ENCODE assay signal across 8 mouse cellular contexts in genomic region chr2:119237871-119238220, GRCm38 (mm10). TPM values are rescaled to one million over a fixed set of nuclear protein-coding genes. Genes with fewer than 3 reads are reported as not detected.
DNase-seq lines count a peak whose midpoint lies in the region; ATAC-seq and TF ChIP-seq lines count a peak whose summit lies in the region.

No protein-coding gene starts in this region.

- ATAC-seq in CD4-positive, CD25-positive, alpha-beta regulatory T cell, adult 4 months, result no peak
- ATAC-seq in megakaryocyte, adult 5-6 weeks (ENCODE audit: poor library complexity, severe bottlenecking), result no peak
- no peak for ATAC-seq in hindbrain, embryonic 12.5 days (ENCODE audit: low FRiP score)
- ATAC-seq in midbrain, embryonic 11.5 days (ENCODE audit: low FRiP score), result no peak

- peak overlapping the region; percentile 64 for H3K4me2 ChIP-seq in hindbrain, embryonic 12.5 days (replicated peaks)
- peak overlapping the region; percentile 64 for H3K4me2 ChIP-seq in midbrain, embryonic 11.5 days

- intact Hi-C loops in left cerebral cortex, adult 2 months (cut with DNase I), result no loop called here

- H3K27ac ChIP-seq in hindbrain, embryonic 12.5 days, result no peak overlapping the region
- no peak overlapping the region for H3K27ac ChIP-seq in midbrain, embryonic 11.5 days (ENCODE audit: low read depth, low read length)
- H3K27ac ChIP-seq in left cerebral cortex, adult 2 months, result no peak overlapping the region

- WGBS in hindbrain, embryonic 12.5 days, result 2% methylated on average over 29 of the region's 31 CpGs
- 1% methylated on average over 31 of the region's 31 CpGs for WGBS in midbrain, embryonic 11.5 days

- H3K27me3 ChIP-seq in megakaryocyte, embryonic 14.5 days (replicated peaks), result peaks cover 93% of the 10 kb centered on the region
- H3K27me3 ChIP-seq in hindbrain, embryonic 12.5 days, result peaks cover 60% of the 10 kb centered on the region
- peaks cover 36% of the 10 kb centered on the region for H3K27me3 ChIP-seq in midbrain, embryonic 11.5 days (ENCODE audit: control insufficient read depth, insufficient read depth, low read length)

- no peaks in the 10 kb centered on the region for H3K36me3 ChIP-seq in megakaryocyte, embryonic 14.5 days (replicated peaks; ENCODE audit: low read length)
- no peaks in the 10 kb centered on the region for H3K36me3 ChIP-seq in hindbrain, embryonic 12.5 days
- H3K36me3 ChIP-seq in midbrain, embryonic 11.5 days (ENCODE audit: control insufficient read depth, insufficient read depth, low read length), result no peaks in the 10 kb centered on the region

- H3K4me3 ChIP-seq in megakaryocyte, embryonic 14.5 days (replicated peaks), result peak overlapping the region; percentile 90
- peak overlapping the region; percentile 41 for H3K4me3 ChIP-seq in hindbrain, embryonic 12.5 days
- H3K4me3 ChIP-seq in midbrain, embryonic 11.5 days (ENCODE audit: low read depth, low read length), result peak overlapping the region; percentile 37
- H3K4me3 ChIP-seq in left cerebral cortex, adult 2 months, result no peak overlapping the region; the same call in 1 of the 2 replicates

- H3K4me1 ChIP-seq in megakaryocyte, embryonic 14.5 days, result peaks cover 23% of the 10 kb centered on the region
- peaks cover 12% of the 10 kb centered on the region for H3K4me1 ChIP-seq in hindbrain, embryonic 12.5 days
- peaks cover 9% of the 10 kb centered on the region for H3K4me1 ChIP-seq in midbrain, embryonic 11.5 days (ENCODE audit: control insufficient read depth, insufficient read depth, low read length)

- peak overlapping the region; percentile 42; the same call in 1 of the 2 replicates for H3K9ac ChIP-seq in hindbrain, embryonic 12.5 days
- no peak overlapping the region for H3K9ac ChIP-seq in midbrain, embryonic 11.5 days (ENCODE audit: low read length)

- H3K9me3 ChIP-seq in megakaryocyte, embryonic 14.5 days, result peaks cover 4% of the 10 kb centered on the region; the same call in 1 of the 2 replicates
- no peaks in the 10 kb centered on the region for H3K9me3 ChIP-seq in hindbrain, embryonic 12.5 days (replicated peaks)
- no peaks in the 10 kb centered on the region for H3K9me3 ChIP-seq in midbrain, embryonic 11.5 days (ENCODE audit: control insufficient read depth, low read length)

- DNase-seq in CD4-positive, CD25-positive, alpha-beta regulatory T cell, adult 2 months (ENCODE audit: low read depth, low spot score), result peak; percentile 13
- no peak for DNase-seq in midbrain, embryonic 11.5 days (ENCODE audit: low spot score, missing footprints)
- no peak for DNase-seq in left cerebral cortex, adult 2 months (ENCODE audit: extremely low spot score in 1 of 2, low spot score in 2 of 2)
- DNase-seq in right cerebral cortex, adult 18-20 months, result no peak

- no peak for TF ChIP-seq CTCF in left cerebral cortex, adult 2 months (IDR thresholded peaks at IDR 0.05)

RNA-seq across cellular contexts. Expression of gene Spint1, which starts 0.7 kb away (rescaled TPM):
- polyA plus RNA-seq in CD4-positive, CD25-positive, alpha-beta regulatory T cell, adult 4 months (2017; shearing (Covaris generic)), result not detected
- polyA plus RNA-seq in megakaryocyte, embryonic 14.5 days (2012; ENCODE audit: insufficient read depth, low replicate concordance), result not detected in 2 replicates
- not detected in 2 replicates for total RNA-seq in megakaryocyte, adult 5-6 weeks (2015)
- not detected in 2 replicates for total RNA-seq in megakaryocyte, adult 5-6 weeks (2017)
- 3.0 and 6.4 TPM in 2 replicates for polyA plus RNA-seq in hindbrain, embryonic 12.5 days (2016; fragmentation: Nextera tagmentation; extraction: Ambion mirVana)
- polyA plus RNA-seq in midbrain, embryonic 11.5 days (2014; fragmentation: Nextera tagmentation; extraction: Ambion mirVana), result 1.1 and 1.2 TPM in 2 replicates
- total RNA-seq in left cerebral cortex, adult 2 months (2021), result 1 to 10 TPM in 1 of 2 experiments, under 1 TPM in 1; 0.96 to 1.2 TPM

RNA-seq across cellular contexts. Expression of gene Ppp1r14d, which starts 8.1 kb away (rescaled TPM):
- not detected for polyA plus RNA-seq in CD4-positive, CD25-positive, alpha-beta regulatory T cell, adult 4 months (2017; shearing (Covaris generic))
- not detected in 2 replicates for polyA plus RNA-seq in megakaryocyte, embryonic 14.5 days (2012; ENCODE audit: insufficient read depth, low replicate concordance)
- not detected in 2 replicates for total RNA-seq in megakaryocyte, adult 5-6 weeks (2015)
- not detected in 2 replicates for total RNA-seq in megakaryocyte, adult 5-6 weeks (2017)
- polyA plus RNA-seq in hindbrain, embryonic 12.5 days (2016; fragmentation: Nextera tagmentation; extraction: Ambion mirVana), result 0.37 TPM in 1 of 2 replicates, not detected in the other
- 0.21 TPM in 1 of 2 replicates, not detected in the other for polyA plus RNA-seq in midbrain, embryonic 11.5 days (2014; fragmentation: Nextera tagmentation; extraction: Ambion mirVana)
- total RNA-seq in left cerebral cortex, adult 2 months (2021), result not detected

RNA-seq across cellular contexts. Expression of gene Dnajc17, which starts 29.3 kb away (rescaled TPM):
- polyA plus RNA-seq in CD4-positive, CD25-positive, alpha-beta regulatory T cell, adult 4 months (2017; shearing (Covaris generic)), result 10 to 100 TPM; 16.0 to 16.6 TPM
- 2.4 and 23.7 TPM in 2 replicates for polyA plus RNA-seq in megakaryocyte, embryonic 14.5 days (2012; ENCODE audit: insufficient read depth, low replicate concordance)
- total RNA-seq in megakaryocyte, adult 5-6 weeks (2015), result 22.8 and 24.1 TPM in 2 replicates
- 46.7 and 50.7 TPM in 2 replicates for total RNA-seq in megakaryocyte, adult 5-6 weeks (2017)
- 22.6 and 23.3 TPM in 2 replicates for polyA plus RNA-seq in hindbrain, embryonic 12.5 days (2016; fragmentation: Nextera tagmentation; extraction: Ambion mirVana)
- polyA plus RNA-seq in midbrain, embryonic 11.5 days (2014; fragmentation: Nextera tagmentation; extraction: Ambion mirVana), result 22.5 and 25.6 TPM in 2 replicates
- total RNA-seq in left cerebral cortex, adult 2 months (2021), result 10 to 100 TPM; 15.5 to 19.3 TPM

RNA-seq across cellular contexts. Expression of gene Zfyve19, which starts 29.4 kb away (rescaled TPM):
- polyA plus RNA-seq in CD4-positive, CD25-positive, alpha-beta regulatory T cell, adult 4 months (2017; shearing (Covaris generic)), result 10 to 100 TPM; 54.5 to 71.7 TPM
- 2.9 and 19.5 TPM in 2 replicates for polyA plus RNA-seq in megakaryocyte, embryonic 14.5 days (2012; ENCODE audit: insufficient read depth, low replicate concordance)
- total RNA-seq in megakaryocyte, adult 5-6 weeks (2015), result 16.4 and 21.6 TPM in 2 replicates
- 30.7 and 39.8 TPM in 2 replicates for total RNA-seq in megakaryocyte, adult 5-6 weeks (2017)
- 46.9 and 53.3 TPM in 2 replicates for polyA plus RNA-seq in hindbrain, embryonic 12.5 days (2016; fragmentation: Nextera tagmentation; extraction: Ambion mirVana)
- polyA plus RNA-seq in midbrain, embryonic 11.5 days (2014; fragmentation: Nextera tagmentation; extraction: Ambion mirVana), result 44.2 and 48.9 TPM in 2 replicates
- total RNA-seq in left cerebral cortex, adult 2 months (2021), result 10 to 100 TPM; 38.0 to 41.9 TPM

RNA-seq across cellular contexts. Expression of gene Rhov, which starts 33.2 kb away (rescaled TPM):
- not detected for polyA plus RNA-seq in CD4-positive, CD25-positive, alpha-beta regulatory T cell, adult 4 months (2017; shearing (Covaris generic))
- 1.9 TPM in 1 of 2 replicates, not detected in the other for polyA plus RNA-seq in megakaryocyte, embryonic 14.5 days (2012; ENCODE audit: insufficient read depth, low replicate concordance)
- 0.16 and 0.59 TPM in 2 replicates for total RNA-seq in megakaryocyte, adult 5-6 weeks (2015)
- total RNA-seq in megakaryocyte, adult 5-6 weeks (2017), result 0.28 and 0.81 TPM in 2 replicates
- polyA plus RNA-seq in hindbrain, embryonic 12.5 days (2016; fragmentation: Nextera tagmentation; extraction: Ambion mirVana), result 5.8 and 8.2 TPM in 2 replicates
- 1.3 and 2.6 TPM in 2 replicates for polyA plus RNA-seq in midbrain, embryonic 11.5 days (2014; fragmentation: Nextera tagmentation; extraction: Ambion mirVana)
- 10 to 100 TPM in 1 of 2 experiments, 1 to 10 TPM in 1; 9.8 to 11.1 TPM for total RNA-seq in left cerebral cortex, adult 2 months (2021)
